Mouse (Mus musculus): Measurements from ENCODE around the gene Gk2.

DNA sequence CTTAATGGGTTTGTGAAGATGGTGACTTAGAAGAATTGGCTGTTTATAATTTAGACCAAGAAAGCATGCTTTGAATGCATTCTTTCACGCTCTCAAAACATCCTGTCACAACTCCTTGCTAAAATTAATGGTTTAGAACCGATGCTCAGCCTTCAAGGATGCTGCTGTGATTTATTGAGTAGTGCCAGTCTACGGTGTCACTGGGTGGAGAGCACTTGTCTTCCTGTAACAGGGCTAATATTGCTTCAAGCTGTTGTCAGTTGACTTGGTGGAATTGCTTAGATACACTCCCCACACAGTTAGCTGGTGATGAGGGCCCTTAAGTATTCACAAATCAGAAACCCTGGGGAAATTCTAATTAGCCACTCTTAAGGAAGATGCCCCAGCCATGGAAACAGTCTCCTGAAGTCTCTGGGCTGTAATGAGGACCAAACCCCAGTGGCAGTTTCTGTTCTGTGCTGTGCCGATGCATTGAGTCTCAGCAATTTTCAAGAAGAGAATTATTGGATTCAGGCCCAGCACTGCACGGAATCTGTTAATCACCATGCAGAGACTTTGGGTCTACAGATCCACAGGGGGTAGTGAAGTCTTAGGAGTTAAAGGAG, 38.8 kb upstream of the Gk2 start:
- TF ChIP-seq CTCF (IDR thresholded peaks at IDR 0.05; ENCODE audit: extremely low read depth, insufficient read depth, insufficient read length, insufficient replicate concordance) (no peak), POLR2A (IDR thresholded peaks at IDR 0.05; ENCODE audit: low read depth, low read length) (no peak)
